Mouse (Mus musculus) frontal cortex, adult 2 months (tissue): ENCODE data around the gene Slc11a1. TPM values are rescaled to one million over a fixed set of nuclear protein-coding genes. Genes with fewer than 3 reads are reported as not detected.

Experiments used
- DNase-seq, 2 experiments: peaks; one replicate each; pipeline ENCODE4 v3.0.0; 2022; ENCODE audit warnings: low spot score in 1 of 2; ENCODE audit errors: extremely low spot score in 1 of 2
- polyA plus RNA-seq: library from polyadenylated mRNA; depleted of rRNA; stranded (reverse); fragments of >200 nt; gene quantifications from 2 replicates; pipeline ENCODE4 v1.2.3, GENCODE M21; 2012; rRNA removed

Gene Slc11a1
- polyA plus RNA-seq, 1 experiment, result 9.1 TPM

DNA sequence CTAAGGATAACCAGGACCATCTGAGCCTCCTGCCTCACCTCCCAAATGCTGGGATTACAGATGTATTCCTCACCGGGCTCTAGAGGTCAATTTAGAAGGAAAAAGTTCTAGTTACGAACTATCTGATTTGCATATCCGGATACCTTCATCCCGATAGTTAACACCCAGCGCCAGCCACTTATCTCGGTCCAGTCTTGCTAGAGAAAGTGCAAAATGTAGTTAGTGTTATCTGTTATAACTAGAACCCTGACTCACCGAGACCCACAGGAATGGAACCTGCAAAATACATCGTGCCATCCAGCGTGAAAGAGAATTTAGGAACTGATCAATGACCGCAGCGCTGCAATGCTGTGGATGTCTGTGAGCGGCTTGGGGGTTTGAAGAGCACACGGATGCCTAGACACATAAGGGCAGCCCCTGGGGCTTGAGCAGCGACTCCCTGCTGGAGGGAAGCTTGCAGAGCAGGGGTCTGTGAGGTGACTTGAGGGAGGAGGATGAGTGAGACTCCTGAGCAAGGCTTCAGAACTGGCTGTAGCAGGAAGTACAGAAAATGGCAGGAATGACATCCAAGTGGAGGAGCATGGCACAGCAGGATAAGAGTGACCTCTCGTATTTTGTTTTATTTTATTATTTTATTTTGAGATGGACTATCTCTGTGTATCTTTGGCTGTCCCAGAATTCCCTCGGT lies 26.2 kb downstream of the Slc11a1 start:
- DNase-seq, result no peak

DNA sequence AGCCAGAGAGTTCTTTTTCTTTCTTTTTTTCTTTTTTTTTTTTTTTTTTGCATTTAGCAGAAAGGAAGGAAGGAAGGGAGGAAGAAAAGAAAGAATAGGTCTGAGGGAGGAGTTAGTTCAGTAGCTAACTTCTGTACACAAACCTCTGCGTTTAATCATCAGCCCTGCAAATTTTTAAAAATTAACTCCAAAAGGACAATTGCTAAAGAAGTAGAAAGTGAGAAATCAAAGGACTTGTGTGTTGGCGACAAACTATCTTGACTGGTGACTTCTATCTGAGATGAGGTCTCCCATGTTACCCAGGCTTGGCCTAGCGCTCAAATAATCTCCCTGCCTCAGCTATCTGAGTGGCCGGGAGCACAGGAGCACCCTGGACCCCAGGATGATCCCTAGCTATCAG lies 29.2 kb downstream of the Slc11a1 start:
- DNase-seq, result no peak

DNA sequence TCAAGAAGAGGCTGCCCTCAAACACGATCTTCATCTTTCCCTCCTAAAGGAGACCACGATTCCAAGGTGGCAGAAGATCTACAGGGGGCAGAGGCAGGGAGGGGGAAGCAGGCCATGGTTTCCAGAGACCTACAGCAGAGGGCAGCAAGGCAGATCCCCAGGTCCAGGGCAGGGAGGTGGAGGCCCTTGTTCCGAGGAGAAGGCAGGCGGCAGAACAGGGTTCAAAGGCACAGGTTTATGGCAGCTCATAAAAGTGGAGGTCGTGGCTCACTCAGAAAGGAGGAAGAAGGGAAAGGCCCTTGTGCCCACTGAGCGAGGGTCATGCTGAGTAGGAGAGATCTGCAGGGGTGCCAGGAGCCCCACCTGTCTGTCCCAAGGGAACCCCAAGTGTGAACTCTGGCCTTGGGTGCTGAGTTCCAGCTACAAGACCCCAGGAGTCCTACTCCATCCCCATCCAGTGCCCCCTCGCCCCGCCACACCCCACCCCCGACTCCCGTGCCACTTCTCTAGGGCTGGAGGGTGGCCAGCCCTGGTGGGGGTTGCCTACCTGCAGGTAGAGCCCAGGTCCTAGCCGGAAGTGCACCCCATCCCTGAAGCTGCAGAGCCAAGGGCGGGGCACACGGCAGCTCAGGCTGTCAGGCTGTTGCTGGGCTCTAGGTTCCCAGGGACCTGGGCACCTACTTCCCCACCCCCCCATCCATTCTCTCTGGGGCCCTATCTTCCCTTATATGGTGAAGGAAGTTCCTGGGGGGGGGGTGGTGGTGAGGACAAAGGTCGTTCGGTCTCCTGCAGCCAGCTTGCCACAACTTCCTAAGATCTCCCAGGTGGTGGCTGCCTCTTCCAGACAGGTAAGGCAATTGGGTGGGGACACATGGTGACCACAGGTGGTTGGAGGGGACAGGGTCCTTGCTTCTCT lies 33.9 kb downstream of the Slc11a1 start, which contains the start of gene Vil1:
Gene Vil1, plus strand, starts transcription at position 788 of the 916 bp plus-strand sequence.
- no peak for DNase-seq

DNA sequence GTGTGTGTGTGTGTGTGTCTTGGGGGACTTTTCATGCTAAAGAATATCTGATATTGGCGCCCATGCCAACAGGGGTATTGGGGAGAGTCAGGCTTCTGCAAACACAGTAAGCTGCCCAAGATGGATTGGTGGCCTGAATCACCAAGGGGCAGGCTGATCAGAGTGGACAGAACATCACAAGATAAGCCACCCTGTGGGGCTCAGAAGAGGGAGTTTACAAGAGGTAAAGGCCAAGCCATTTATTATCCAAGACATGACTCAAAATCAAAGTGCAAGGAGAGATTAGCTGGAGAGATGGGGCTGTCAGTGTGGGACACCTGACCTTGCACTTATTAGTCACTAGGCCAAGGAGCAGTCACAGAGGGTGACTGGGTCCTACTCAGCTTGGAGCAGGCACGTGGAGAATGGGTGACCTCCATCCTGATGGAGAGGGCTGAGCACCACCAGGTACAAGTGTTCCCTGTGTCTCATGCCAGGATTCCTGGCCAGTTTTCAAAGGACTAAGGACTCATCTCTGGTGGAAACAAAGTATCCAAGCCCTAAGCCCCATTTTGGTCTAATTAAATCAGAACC lies 36.8 kb downstream of the Slc11a1 start:
- DNase-seq, result no peak

DNA sequence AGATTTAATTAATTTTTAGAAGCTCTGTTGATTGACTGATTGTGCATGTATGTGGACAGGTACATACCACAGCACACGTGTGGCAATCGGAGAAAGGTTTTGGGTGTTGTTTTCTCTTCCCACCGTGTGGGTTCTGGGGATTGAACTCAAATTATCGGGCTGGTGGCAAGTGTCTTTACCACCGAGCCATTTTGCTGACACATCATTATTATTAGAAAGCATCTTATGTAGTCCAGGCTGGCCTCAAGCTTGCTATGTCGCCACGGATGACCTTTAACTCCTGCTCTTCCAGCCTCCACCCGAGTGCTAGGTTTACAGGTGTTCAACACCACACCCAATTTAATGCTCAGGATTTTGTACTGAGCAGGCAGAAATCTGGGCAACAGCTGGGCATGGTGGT lies 37.7 kb downstream of the Slc11a1 start:
- DNase-seq, result no peak

DNA sequence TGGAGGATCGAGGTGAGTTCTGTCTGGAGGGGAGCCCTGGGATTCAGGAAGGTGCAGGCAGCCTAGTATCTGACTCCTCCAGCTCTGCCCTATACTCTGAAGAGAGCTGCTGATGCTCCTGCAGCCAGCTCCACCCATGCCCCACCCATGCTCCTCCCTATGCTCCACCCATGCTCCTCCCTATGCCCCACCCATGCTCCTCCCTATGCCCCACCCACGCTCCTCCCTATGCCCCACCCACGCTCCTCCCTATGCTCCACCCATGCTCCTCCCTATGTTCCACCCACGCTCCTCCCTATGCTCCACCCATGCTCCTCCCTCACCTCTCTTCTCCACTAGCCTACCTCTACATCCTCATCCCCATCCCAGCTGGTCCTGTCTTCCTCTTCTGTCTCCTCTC lies 40.1 kb downstream of the Slc11a1 start:
- no peak for DNase-seq

DNA sequence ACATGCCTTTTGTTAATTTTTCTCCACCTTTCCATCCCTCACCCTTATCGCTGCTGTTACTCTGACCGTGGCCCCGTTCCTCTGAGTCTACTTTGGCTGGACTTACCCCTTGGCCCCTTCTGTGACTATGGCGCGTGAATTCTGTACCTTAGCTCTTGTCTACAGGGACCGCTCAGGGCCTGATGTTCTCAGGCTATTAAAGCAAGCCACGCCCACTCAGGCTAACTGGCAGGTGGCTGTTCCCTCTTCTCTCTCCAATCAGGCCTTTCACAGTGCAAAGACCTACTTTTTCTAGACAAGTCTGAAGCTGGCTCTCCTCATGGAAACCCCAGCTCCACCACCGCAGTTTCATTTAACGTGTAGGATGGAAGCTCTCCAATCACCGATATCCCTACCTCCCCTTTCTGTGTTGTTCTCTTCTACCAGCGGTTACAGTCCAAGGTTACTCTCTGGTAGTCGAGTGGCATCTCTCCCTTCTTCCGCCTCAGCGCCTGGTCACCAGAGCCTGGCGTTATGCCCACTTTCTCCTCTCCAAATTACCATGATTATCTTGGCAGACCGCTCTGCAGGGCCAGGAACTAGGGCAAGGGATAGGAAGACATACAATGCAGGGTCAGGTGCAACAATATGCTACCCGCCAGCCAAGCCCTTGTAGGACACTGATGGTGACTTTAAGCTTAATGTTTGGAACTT lies 43.9 kb downstream of the Slc11a1 start:
- no peak for DNase-seq

DNA sequence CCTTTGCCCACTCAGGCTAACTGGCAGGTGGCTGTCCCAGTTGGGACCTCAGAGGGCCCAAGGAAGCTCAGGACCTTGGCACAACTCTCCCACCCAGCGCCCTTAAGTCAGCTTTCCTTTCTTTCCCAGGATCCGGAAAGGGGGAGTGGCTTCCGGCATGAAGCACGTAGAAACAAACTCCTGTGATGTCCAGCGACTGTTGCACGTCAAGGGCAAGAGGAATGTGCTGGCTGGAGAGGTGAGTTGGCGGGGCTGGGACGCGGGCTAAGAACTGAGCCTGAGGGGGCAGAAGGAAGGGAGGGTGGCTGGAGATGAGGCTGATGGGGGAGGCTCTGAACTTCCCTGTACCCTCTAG lies 44.4 kb downstream of the Slc11a1 start:
- DNase-seq, result no peak

DNA sequence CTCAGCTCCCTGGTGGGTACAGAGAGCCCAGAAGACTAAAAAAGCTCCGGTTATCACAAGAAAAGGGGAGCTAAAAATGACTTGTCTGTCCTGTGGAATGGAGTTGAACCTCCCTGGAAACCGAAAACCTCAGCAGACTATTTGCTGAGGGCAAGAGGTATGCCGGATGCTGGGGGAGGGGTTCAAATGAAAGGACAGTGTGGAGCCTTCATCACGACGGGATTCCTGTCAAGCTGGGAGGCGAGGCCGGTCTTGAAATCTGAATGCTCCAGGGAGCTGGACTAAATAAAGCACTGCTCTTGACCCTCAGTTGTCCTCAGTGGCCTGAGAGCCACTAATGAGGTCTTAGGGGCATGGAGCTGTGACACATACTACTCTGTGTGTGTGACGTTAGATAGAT lies 48.2 kb downstream of the Slc11a1 start:
- DNase-seq, result no peak

DNA sequence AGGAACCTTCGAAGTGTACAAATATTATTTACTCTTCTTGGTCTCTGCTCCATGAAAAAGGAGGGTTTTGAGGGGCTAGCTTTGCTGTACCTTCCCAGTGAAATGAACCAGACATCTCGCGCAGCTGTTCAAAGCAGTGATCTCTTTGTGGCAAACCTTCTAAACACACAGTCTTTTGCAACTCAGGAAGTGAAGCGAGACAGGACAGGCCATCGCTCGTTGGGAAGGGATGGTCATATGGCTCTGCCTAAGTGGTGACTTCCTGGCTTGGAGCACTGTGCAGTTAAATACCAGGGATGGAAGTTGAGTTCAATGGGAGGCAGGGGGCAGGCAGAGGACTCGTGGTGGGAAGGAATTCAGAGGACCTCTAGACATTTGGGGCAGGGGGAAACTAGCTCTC lies 50.9 kb downstream of the Slc11a1 start:
- DNase-seq, result no peak

DNA sequence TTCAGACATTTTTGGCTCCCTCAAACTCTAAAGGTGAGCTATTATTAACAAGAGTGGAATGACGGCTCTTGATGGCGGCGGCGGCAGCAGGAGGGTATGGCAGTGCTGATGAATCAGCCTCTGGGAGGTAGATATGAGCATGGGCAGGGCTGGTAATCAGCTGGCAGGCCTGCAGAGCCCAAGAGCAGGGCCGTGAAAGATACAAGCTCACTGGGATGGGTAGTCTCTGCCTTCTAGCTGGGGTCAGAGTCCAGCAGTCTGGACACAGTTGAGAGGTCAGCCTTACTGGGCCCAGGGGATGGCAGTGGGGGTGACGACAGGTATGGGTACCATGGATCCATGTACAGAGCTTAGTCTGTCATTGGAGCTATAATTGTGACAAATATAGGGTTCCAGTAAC lies 58.2 kb downstream of the Slc11a1 start:
- DNase-seq, result no peak

DNA sequence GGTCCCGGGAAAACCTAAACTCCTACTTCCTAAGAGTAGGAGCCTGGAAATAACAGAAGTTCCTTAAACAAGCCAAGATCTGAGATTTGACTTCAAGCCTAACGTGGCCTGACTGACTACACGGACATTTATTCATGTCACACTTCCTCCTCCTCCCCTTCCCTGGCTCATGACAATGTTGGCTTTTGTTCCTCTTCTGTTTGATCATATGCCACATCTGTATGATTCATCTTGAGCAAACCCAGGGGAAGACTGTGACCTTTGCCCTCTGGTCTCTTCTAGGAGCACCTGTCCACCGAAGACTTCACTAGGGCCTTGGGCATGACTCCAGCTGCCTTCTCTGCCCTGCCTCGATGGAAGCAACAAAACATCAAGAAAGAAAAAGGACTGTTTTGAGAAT lies 59.6 kb downstream of the Slc11a1 start:
- no peak for DNase-seq

DNA sequence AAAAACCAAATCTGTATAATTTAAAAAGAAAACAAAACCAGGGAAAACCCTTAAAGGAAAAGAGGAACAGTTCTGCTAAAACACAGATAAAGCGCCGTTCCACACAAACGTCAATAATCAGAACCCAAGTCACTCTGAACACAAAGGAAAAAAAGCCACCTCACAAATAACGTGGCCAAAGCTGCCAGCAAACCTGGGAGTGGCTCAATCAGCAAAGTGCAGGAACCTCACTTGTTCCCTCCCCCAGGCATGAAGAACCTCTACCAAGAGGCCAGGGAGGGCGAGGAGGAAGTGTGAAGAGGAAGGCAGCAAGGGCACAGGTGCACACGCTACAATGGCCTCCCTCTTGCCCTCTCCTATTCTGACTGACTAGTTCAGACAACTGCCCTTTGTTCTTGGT lies 60.6 kb downstream of the Slc11a1 start:
- DNase-seq, result no peak

Other genes with a start within 250 kb of the Slc11a1 start
- 0.08 TPM in 2 replicates for gene Rufy4, start 249.7 kb upstream of the Slc11a1 start, polyA plus RNA-seq
- gene Cxcr2, start 221.2 kb upstream of the Slc11a1 start, polyA plus RNA-seq, result 0.04 and 0.19 TPM in 2 replicates
- gene Cxcr1, start 180.6 kb upstream of the Slc11a1 start, polyA plus RNA-seq, result not detected in 2 replicates
- gene Arpc2, start 139.1 kb upstream of the Slc11a1 start, polyA plus RNA-seq, result 213 and 235 TPM in 2 replicates
- 0.14 TPM in 1 of 2 replicates, not detected in the other for gene Gpbar1, start 96.6 kb upstream of the Slc11a1 start, polyA plus RNA-seq
- 182 and 184 TPM in 2 replicates for gene Aamp, start 90.5 kb upstream of the Slc11a1 start, polyA plus RNA-seq
- gene Pnkd, start 90.3 kb upstream of the Slc11a1 start, polyA plus RNA-seq, result 110 and 135 TPM in 2 replicates
- gene Tmbim1, start 69.6 kb upstream of the Slc11a1 start, polyA plus RNA-seq, result 25.7 and 33.6 TPM in 2 replicates
- 5.3 and 6.0 TPM in 2 replicates for gene Catip, start 13.1 kb upstream of the Slc11a1 start, polyA plus RNA-seq
- 27.4 and 27.7 TPM in 2 replicates for gene Ctdsp1, start 16.3 kb downstream of the Slc11a1 start, polyA plus RNA-seq
- gene Vil1, start 34.2 kb downstream of the Slc11a1 start, polyA plus RNA-seq, result 0.42 and 0.82 TPM in 2 replicates
- 26.3 and 26.8 TPM in 2 replicates for gene Cnot9, start 130.9 kb downstream of the Slc11a1 start, polyA plus RNA-seq
- gene Plcd4, start 167.7 kb downstream of the Slc11a1 start, polyA plus RNA-seq, result 15.8 and 19.2 TPM in 2 replicates
- 9.8 and 12.2 TPM in 2 replicates for gene Usp37, start 169.1 kb downstream of the Slc11a1 start, polyA plus RNA-seq
- gene Zfp142, start 213.1 kb downstream of the Slc11a1 start, polyA plus RNA-seq, result 23.4 and 24.8 TPM in 2 replicates
- 26.4 and 31.5 TPM in 2 replicates for gene Bcs1l, start 213.1 kb downstream of the Slc11a1 start, polyA plus RNA-seq
- gene Rnf25, start 226.2 kb downstream of the Slc11a1 start, polyA plus RNA-seq, result 127 and 138 TPM in 2 replicates
- 5.5 and 6.2 TPM in 2 replicates for gene Stk36, start 226.2 kb downstream of the Slc11a1 start, polyA plus RNA-seq